Mouse (Mus musculus): ENCODE results near the gene Kif17. TPM values are rescaled to one million over a fixed set of nuclear protein-coding genes. Genes with fewer than 3 reads are reported as not detected.
"Not testable (repeated sequence)": the region's sequence is repeated elsewhere in the genome, so short reads cannot be mapped to it uniquely, and the experiment has no call there.

Gene Kif17
- polyA plus RNA-seq, 1 experiment from 2014 or later = 1.4 TPM

DNA sequence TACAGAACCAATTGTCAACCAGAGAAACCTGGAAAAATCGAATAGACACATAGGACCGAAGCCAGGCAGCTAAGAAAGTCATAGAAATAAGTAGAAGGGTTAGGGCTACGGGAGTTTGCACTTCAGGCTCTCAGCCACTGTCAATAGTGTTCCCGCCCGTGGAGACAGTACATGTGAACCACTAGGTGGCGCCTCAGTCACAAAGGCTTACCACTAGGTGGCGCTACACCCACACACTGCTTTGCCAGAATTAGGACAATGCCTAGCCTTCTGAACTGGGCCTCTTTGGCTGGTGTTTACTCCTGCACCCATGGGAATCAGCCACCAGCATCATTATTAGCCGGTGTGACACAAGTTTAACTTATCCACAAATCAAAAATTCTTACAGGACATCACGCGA, 69.3 kb downstream of the Kif17 start:
- 30% methylated on average over 10 of the region's 10 CpGs for WGBS
- Histone ChIP-seq H3K4me2 (replicated peaks) (no peak overlapping the region), H3K9me3 (no peaks in the 10 kb centered on the region), H3K27me3 (no peaks in the 10 kb centered on the region), H3K27ac (no peak overlapping the region), H3K9ac (replicated peaks) (no peak overlapping the region), H3K4me3 (replicated peaks) (no peak overlapping the region), H3K36me3 (peaks cover 38% of the 10 kb centered on the region), H3K4me1 (replicated peaks) (peaks cover 39% of the 10 kb centered on the region)
- peak; percentile 22; the same call in 1 of the 2 replicates for ATAC-seq

DNA sequence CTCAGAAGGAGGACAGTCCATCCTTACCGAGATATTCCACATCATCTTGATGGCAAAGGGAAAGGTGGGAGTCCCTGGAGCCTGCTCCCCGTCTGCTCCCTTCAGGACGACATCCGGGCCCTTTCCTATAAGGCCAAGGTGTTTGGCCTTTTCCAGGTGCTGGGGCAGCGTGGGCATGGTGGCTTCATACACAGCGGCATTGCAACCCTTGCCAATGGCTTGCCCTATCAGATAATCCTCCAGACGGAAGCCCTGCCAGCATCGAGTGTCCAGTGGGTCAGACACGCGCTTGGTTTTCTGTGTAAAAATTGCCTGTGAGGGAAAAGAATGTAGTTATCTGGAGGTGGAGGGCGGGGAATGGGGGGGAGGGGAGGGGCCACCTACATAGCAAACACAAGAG, 70.5 kb downstream of the Kif17 start:
- no peaks in the 10 kb centered on the region for H3K9me3 ChIP-seq
- no peak overlapping the region for H3K9ac ChIP-seq (replicated peaks)
- no peaks in the 10 kb centered on the region for H3K27me3 ChIP-seq
- WGBS = 87% methylated on average over 11 of the region's 11 CpGs
- peaks cover 26% of the 10 kb centered on the region for H3K36me3 ChIP-seq
- H3K4me3 ChIP-seq (replicated peaks) = no peak overlapping the region
- H3K4me1 ChIP-seq (replicated peaks) = peaks cover 46% of the 10 kb centered on the region
- no peak overlapping the region for H3K4me2 ChIP-seq (replicated peaks)
- ATAC-seq = no peak
- H3K27ac ChIP-seq = no peak overlapping the region

DNA sequence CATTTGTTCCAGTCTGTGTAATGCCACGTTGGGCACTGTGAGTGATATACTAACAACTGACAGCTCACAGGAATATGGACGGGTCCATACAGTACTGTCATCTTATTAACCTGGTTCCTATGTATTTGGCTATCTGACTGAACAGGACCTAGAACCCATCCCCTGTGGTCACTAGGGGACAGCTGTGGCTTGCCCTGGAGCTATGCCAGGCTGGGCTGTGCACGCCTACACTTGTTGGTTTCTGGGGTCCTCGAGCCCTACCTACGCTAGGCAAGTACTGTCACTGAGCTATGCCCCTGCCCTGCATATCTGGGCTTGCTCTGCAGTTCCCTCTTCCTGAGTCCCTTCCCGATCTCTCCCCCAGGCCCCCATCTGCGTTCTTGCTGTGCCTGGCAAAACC, 71.3 kb downstream of the Kif17 start:
- Histone ChIP-seq H3K4me2 (replicated peaks) (no peak overlapping the region), H3K9me3 (no peaks in the 10 kb centered on the region), H3K4me1 (replicated peaks) (peaks cover 49% of the 10 kb centered on the region), H3K4me3 (replicated peaks) (no peak overlapping the region), H3K9ac (replicated peaks) (no peak overlapping the region), H3K27me3 (no peaks in the 10 kb centered on the region), H3K27ac (no peak overlapping the region), H3K36me3 (peaks cover 21% of the 10 kb centered on the region)
- ATAC-seq = no peak
- 81% methylated on average over 7 of the region's 7 CpGs for WGBS

DNA sequence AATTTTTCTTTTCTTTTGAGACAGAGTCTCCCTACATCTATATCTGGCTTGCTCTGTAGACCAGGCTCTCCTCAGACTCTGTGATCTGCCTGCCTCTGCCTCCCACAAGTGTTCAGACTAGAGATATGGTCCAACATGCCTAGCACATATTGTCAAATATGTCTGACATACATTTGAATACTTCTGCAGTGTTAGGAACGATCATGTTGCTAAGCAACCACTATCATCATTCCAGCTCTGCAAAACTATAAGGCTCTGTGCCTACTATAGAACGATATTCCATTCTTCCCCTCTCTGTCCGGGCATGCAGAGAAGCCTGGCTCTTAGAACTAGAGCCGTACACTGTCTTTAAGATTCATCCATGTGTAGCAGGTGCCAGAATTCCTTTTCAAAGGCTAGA, 72.5 kb downstream of the Kif17 start:
- Histone ChIP-seq H3K4me3 (replicated peaks) (no peak overlapping the region), H3K36me3 (peaks cover 11% of the 10 kb centered on the region), H3K4me1 (replicated peaks) (peaks cover 46% of the 10 kb centered on the region), H3K4me2 (replicated peaks) (no peak overlapping the region; the same call in 1 of the 2 replicates), H3K27ac (peak overlapping the region; percentile 67; the same call in 1 of the 2 replicates), H3K9ac (replicated peaks) (no peak overlapping the region), H3K9me3 (no peaks in the 10 kb centered on the region), H3K27me3 (no peaks in the 10 kb centered on the region)
- no peak for ATAC-seq
- WGBS = 18% methylated on average over 4 of the region's 4 CpGs

DNA sequence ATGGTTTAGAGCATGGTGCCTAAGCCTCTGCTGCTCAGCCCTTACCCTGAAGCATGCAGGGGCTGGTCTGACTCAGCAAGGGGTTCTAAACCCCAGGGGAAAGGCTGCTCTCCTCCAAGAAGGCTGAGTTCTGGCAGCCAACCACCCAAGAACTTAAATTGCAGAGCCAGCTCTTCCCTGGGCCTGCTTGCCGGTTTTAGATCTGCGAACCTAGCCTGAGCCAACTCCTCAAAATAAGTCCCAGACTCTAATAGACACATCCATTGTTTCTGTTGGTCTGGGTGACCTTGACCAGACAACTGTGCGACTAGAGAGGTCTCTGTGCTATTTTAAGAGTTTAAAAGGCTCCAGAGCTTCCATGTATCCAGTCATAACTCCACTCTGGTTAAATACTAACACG, 73.5 kb downstream of the Kif17 start:
- Histone ChIP-seq H3K4me2 (replicated peaks) (peak overlapping the region; percentile 15; the same call in 1 of the 2 replicates), H3K9ac (replicated peaks) (0 out of 2 replicates have a peak overlapping the region, but pooled peaks have one; percentile 36), H3K27ac (peak overlapping the region; percentile 67; the same call in 1 of the 2 replicates), H3K9me3 (no peaks in the 10 kb centered on the region), H3K36me3 (peaks cover 11% of the 10 kb centered on the region), H3K4me1 (replicated peaks) (peaks cover 47% of the 10 kb centered on the region), H3K4me3 (replicated peaks) (no peak overlapping the region), H3K27me3 (no peaks in the 10 kb centered on the region)
- 78% methylated on average over 4 of the region's 4 CpGs for WGBS
- ATAC-seq = no peak

GRCm38 (mm10) chr4:138324451-138324850, 74.2 kb downstream of the Kif17 start:
- peaks cover 47% of the 10 kb centered on the region for H3K4me1 ChIP-seq (replicated peaks)
- 95% methylated on average over 3 of the region's 3 CpGs for WGBS
- H3K9ac ChIP-seq (replicated peaks) = no peak overlapping the region
- H3K36me3 ChIP-seq = peaks cover 11% of the 10 kb centered on the region
- H3K4me3 ChIP-seq (replicated peaks) = no peak overlapping the region
- H3K27me3 ChIP-seq = no peaks in the 10 kb centered on the region
- no peak for ATAC-seq
- no peaks in the 10 kb centered on the region for H3K9me3 ChIP-seq
- H3K27ac ChIP-seq = no peak overlapping the region
- no peak overlapping the region for H3K4me2 ChIP-seq (replicated peaks)

DNA sequence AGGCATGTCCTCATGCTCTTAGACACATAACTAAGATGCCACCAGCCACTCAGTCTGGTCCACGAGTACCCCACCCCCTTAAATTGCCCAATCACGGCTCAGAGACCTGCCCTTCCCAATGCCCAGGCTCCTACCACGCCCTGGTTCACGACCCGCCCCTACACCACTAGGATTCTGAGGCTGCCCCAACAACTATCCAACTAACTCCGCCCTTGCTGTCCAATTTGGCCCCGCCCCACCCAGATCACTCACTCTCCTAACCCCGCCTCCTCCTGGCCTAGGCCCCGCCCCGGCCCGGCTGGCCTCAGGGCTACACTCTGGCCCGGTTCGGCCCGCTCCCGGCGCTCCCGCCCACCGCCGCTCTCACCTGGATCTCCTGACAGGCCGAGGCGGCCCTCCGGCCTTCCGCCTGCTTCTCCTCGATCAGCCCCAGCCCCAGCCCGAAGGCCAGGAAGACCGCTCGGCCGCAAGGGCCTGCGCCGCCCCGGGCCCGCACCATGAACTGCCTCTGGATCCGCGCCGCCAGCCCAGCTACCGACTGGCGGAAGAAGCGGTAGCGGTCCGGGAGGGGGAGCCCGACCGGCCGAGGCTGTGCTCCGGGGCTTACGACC, 75.3 kb downstream of the Kif17 start:
- peak; percentile 85 for ATAC-seq

GRCm38 (mm10) chr4:138326077-138326695, 76.0 kb downstream of the Kif17 start, which contains the start of gene Pink1:
TSS of gene Pink1 (minus strand) at chr4:138326307.
- Histone ChIP-seq H3K4me2 (replicated peaks) (peak within 1 kb of the TSS; percentile 63), H3K9me3 (no peaks in the 10 kb centered on the region), H3K36me3 (no peaks in the 10 kb centered on the region), H3K4me3 (replicated peaks) (peak within 1 kb of the TSS; percentile 91), H3K27ac (peak within 1 kb of the TSS; percentile 95), H3K4me1 (replicated peaks) (peaks cover 53% of the 10 kb centered on the region), H3K27me3 (no peaks in the 10 kb centered on the region), H3K9ac (replicated peaks) (peak within 1 kb of the TSS; percentile 90)
- peak; percentile 82 for ATAC-seq
- 4% methylated on average over 41 of the region's 41 CpGs for WGBS

More for the DNA sequence above, 75.3 kb downstream of the Kif17 start:
- Histone ChIP-seq H3K27ac (peak overlapping the region; percentile 95), H3K27me3 (no peaks in the 10 kb centered on the region), H3K4me1 (replicated peaks) (peaks cover 49% of the 10 kb centered on the region), H3K4me2 (replicated peaks) (peak overlapping the region; percentile 63), H3K36me3 (peaks cover 2% of the 10 kb centered on the region; the same call in 1 of the 2 replicates), H3K9ac (replicated peaks) (peak overlapping the region; percentile 90), H3K4me3 (replicated peaks) (peak overlapping the region; percentile 91), H3K9me3 (no peaks in the 10 kb centered on the region)
- WGBS = under 1% methylated on average over 41 of the region's 45 CpGs

DNA sequence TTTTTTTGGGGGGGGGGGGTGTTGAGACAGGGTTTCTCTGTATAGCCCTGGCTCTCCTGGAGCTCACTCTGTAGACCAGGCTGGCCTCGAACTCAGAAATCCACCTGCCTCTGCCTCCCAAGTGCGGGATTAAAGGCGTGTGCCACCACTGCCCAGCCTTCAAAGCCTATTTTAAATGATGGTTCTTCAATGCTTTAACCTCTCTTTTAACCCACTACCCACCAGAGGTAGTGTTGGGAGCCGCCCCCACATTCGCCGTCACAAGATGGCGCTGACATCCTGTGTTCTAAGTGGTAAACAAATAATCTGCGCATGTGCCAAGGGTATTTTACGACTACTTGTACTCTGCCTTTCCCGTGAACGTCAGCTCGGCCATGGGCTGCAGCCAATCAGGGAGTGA, 76.9 kb downstream of the Kif17 start:
- WGBS = 59% methylated on average over 8 of the region's 12 CpGs
- H3K27me3 ChIP-seq; ATAC-seq; H3K36me3 ChIP-seq; H3K9me3 ChIP-seq; H3K9ac ChIP-seq (replicated peaks); H3K4me3 ChIP-seq (replicated peaks); H3K27ac ChIP-seq; H3K4me2 ChIP-seq (replicated peaks): not testable (repeated sequence)
- H3K4me1 ChIP-seq (replicated peaks) = peaks cover 50% of the 10 kb centered on the region

GRCm38 (mm10) chr4:138327891-138328470, 77.7 kb downstream of the Kif17 start:
- H3K4me1 ChIP-seq (replicated peaks) = peaks cover 41% of the 10 kb centered on the region
- 71% methylated on average over 7 of the region's 7 CpGs for WGBS
- no peak for ATAC-seq
- H3K36me3 ChIP-seq = no peaks in the 10 kb centered on the region
- H3K4me3 ChIP-seq (replicated peaks) = peak overlapping the region; percentile 26
- no peak overlapping the region for H3K9ac ChIP-seq (replicated peaks)
- peaks cover 5% of the 10 kb centered on the region; the same call in 1 of the 2 replicates for H3K27me3 ChIP-seq
- no peak overlapping the region for H3K27ac ChIP-seq
- H3K4me2 ChIP-seq (replicated peaks) = peak overlapping the region; percentile 46
- no peaks in the 10 kb centered on the region for H3K9me3 ChIP-seq

- 0 out of 2 replicates have a peak overlapping the region, but pooled peaks have one; percentile 2 for H3K4me2 ChIP-seq (replicated peaks)
- 12% methylated on average over 15 of the region's 15 CpGs for WGBS
Observed at GRCm38 (mm10) chr4:138330264-138330671, 80.0 kb downstream of the Kif17 start.

DNA sequence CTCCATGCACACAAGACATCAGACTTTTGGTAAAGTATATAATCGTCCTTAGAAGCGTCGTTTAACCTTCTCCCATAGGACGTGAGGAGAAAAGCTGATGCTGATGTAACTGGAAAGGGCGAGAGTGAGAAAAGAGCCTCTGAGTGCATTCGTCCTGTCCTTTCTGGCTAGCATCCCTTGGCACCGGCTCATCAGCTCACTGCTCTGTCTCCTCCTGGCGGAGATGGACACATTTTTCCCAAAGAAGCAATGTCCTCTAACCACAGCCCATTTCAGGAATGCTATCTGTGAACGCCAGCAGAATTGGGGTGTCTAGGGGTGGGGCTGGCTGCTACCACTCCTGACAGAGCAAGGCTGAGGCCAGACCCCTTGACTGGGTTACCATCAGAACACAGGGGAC, 81.4 kb downstream of the Kif17 start:
- WGBS = 80% methylated on average over 9 of the region's 9 CpGs
- no peaks in the 10 kb centered on the region for H3K9me3 ChIP-seq
- peaks cover 5% of the 10 kb centered on the region; the same call in 1 of the 2 replicates for H3K27me3 ChIP-seq
- H3K4me2 ChIP-seq (replicated peaks) = no peak overlapping the region
- no peak overlapping the region for H3K4me3 ChIP-seq (replicated peaks)
- H3K9ac ChIP-seq (replicated peaks) = peak overlapping the region; percentile 16; the same call in 1 of the 2 replicates
- 0 out of 2 replicates have a peak overlapping the region, but pooled peaks have one; percentile 9 for H3K27ac ChIP-seq
- H3K4me1 ChIP-seq (replicated peaks) = peaks cover 15% of the 10 kb centered on the region
- ATAC-seq = no peak
- H3K36me3 ChIP-seq = no peaks in the 10 kb centered on the region

More at GRCm38 (mm10) chr4:138330264-138330671, 80.0 kb downstream of the Kif17 start:
- Histone ChIP-seq H3K27me3 (peaks cover 5% of the 10 kb centered on the region; the same call in 1 of the 2 replicates), H3K9me3 (no peaks in the 10 kb centered on the region), H3K4me1 (replicated peaks) (peaks cover 22% of the 10 kb centered on the region), H3K27ac (peak overlapping the region; percentile 35; the same call in 1 of the 2 replicates), H3K4me3 (replicated peaks) (no peak overlapping the region), H3K36me3 (no peaks in the 10 kb centered on the region), H3K9ac (replicated peaks) (no peak overlapping the region)
- no peak for ATAC-seq

Measured in midbrain, embryonic 13.5 days (tissue).